Mouse (Mus musculus): Measurements from ENCODE around the gene Ano5.
A peak's percentile ranks its signal among the peaks of the same experiment; 100 is the strongest.

Ano5 gene

DNA sequence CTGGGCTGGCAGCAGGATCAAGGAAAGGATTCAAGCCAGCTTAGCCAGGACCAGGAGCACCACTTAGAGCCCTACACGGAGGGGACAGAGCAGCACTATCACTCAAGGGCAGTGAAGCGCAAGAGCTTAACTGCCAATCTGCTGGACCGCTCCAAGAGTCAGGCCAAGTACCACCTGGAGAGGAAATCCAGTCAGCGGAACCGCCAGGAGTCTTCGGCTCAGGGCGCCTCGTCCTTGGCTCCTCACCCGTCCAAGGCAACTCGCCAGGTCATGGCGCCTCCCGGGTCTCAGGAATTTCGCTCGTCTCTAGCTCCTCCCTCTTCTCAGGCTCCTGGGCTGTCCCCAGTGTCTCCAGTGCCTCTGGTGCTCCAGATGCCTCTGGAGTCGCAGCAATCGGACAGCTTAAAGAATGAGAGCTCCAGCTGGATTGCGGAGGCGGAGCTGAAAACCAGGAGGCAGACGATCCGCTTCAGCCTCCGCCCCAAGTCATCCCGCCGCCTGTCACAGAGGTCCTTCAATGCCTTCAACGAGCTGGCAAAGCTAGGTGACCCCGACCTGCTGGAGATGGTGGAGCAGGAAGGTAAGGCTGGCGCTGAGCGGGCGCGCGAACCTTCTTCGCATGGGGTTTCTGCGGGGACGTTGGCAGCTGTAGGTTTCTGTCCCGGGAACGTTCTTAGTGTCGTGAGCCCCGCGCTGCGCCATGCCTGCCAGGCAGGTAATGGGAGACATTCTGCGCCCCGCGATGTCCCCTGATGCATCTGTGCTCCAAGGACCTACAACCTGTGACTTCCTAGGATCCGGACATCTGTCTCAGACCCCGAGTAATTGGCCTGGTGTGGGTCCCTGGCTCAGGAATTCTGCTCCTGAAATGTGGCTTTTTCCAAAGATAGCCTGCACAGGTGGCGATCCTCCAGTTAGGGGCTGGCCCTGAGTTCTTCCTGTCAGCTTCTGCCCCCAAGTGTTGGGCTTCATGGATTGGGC is at the start of gene Ano5:
TSS of gene Ano5 (plus strand) at position 359 of the 981 bp plus-strand sequence.
- no peak for DNase-seq

DNA sequence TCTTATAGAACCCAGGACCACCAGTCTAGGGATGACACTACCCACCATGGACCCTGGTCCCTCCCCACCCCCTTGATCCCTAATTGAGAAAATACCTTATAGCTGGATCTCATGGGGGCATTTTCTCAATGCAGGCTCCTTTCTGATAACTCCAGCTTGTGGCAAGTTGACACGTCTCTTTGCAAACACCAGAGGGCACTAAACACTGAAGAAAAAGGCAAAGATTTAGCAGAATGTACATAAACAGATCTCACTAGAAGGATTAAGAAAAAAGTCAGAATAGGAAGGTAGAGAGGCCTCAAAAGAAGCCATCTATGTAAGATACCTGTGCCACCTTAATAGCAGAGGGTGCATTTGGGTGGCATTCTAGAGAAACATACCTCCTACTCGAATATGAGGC is 11.4 kb upstream of the Ano5 start:
- no peak for DNase-seq

DNA sequence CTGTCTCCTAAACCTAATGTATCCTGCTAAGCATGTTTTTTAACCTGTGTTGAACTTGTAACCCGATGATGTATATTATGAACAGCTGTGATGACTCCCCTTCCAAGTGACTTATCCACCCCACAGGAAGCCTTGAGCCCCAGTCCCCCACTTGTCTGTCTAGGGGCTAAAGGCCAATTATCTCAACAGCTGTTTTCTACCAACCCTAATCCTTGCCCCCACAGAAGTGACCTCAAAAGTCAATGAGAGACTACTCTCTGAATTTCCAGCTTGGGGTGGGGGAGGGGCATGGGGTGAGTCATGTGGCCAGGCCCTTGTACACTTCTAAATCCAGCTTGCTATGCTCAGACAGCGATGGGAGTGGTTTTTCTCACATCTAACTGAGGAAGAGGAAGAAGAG is 6.9 kb upstream of the Ano5 start:
- DNase-seq = no peak

DNA sequence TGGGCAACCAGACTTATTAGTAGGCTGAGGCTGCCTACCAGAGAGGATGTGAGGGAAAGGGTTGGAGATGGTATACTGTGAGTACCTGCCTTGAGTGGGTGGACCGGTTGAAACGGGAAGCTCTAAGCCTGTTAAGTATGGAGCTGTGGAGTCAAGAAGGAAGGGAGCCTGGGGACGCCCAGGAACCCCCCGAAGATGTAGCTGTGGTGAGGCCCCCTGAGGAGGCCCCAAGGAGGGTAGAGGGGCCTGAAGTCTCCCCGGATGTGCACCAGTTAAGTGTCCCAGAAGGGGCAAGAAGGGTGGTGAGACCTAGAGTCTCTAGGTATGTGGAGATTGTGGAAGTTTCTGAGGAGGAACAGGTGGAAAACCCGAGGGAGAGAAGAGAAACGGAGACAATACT is 682 bp upstream of the Ano5 start:
- DNase-seq = no peak

DNA sequence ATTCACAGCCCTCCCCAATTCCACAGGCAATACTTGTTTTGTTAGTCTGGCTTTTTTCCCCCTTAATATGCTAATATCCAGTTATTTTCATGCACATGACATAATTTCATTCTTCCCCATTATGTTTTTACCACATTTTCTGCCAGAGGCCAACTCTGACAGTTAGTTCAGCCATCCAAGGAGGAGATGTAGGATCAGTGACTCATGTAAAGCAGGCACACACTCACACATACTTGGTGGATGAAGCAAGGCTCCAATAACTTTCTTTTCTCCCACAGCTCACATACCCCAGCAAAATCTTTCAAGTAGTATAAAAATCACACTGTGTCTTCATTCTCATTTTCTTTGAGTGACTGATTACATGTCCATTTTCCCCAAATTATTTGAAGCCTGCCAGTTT is 28.5 kb downstream of the Ano5 start:
- DNase-seq = no peak

DNA sequence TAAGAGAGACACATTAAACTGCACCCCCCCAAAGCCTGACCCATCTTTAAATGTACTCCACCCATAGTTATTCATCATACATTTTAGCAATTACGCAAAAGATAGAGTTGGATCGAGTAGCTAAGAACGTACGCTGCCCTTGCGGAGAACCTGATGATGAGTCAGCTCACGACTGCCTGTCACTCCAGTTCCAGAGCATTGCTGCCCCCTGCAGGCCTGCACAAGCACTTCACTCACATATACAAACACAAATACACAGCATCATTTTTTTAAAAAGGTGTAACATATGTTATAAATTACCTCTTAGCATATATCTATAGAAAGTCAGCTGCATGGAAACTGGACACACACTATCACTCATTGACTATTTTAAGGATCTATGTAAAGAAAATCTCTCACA is 29.9 kb downstream of the Ano5 start:
- no peak for DNase-seq

DNA sequence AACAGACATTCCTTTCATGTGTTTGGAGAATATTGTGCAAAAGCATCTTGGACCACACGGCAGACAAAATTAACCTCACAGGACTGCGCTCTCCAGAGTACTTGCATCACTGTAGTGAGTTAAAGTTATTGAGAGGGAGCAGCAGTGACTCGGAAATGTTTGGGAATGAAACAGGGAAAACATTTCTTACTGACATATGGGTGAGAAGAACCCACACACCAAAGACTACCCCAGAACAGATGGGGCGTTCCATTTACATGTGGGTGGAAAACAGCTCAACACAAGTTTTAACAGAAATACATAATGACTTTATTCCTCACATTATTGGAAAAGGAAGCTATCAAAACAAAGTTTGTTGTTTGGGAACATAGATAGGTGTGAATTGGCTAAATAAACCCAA is 89.2 kb downstream of the Ano5 start:
- DNase-seq = no peak

DNA sequence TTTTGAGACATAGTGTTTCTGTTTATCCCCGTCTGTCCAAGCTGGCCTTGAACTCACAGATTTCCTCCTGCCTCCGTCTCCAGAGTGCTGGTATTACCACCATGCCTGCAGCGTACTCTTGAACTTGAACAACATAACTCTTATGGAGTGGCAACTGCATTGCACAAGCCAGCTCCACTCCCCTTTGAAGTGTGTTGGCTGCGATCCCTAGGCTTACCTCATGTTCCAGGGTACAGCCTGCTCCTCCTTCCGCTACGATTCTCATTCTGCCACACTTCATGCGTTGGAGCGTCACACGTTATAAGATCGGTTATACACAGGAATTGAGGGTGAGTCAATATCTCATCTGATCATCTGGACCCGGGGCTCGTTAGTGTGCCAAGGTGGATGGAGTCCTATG is 92.9 kb downstream of the Ano5 start:
- DNase-seq = no peak

DNA sequence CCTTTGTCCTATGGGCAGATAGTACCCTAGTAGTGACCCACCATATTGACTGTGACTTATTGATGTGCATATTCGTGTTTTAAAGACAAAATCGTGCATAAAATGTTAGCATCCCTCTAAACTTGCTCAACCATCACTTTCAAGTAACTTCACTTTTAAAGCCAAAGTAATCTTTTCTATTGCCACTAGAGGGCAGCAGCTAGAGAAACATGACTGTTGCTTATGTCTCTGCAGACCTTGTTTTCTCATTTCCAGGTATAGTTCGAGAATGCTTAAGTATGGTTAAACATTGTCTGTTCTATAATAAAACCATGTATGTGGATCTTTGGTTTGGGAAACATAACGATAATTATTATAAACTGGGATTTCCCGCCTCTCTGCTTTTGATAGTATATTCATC is 103.6 kb downstream of the Ano5 start:
- no peak for DNase-seq

DNA sequence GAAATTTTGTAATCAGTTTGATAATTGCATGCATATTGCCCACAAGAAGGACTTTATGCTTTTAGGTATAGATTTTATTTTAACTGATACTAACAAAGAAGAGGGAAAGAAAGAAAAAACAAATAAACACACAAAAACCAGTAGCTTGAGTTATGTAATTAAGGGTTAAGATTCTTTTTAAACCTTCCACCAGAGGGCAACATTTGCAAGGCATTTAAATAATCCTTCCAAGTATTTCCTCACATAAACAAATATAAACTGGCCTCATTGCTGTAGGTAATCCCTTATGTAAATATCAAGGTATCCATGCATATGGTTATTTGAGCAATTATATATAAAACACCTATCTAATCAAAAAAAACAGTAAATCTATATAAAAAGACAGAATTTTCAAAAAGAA is 107.1 kb downstream of the Ano5 start:
- no peak for DNase-seq

DNA sequence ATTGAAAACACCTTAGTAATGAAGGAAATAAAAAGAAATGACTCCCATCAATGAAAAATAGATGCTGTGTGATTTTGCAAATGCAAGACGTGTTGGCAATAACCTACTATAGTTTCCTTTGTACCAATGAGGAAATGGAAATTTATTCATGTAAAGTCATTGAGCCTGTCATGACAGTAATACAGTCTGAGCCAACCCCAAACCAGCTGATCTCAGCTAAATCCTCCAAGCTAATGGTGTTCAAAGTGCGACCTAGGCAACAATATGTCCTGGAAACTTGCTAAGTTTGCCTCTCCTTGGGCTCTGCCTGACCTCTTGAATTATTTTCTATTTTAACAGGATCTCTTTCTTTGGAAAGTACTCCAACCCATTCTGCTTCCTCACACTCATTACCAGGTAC is 107.6 kb downstream of the Ano5 start:
- no peak for DNase-seq

DNA sequence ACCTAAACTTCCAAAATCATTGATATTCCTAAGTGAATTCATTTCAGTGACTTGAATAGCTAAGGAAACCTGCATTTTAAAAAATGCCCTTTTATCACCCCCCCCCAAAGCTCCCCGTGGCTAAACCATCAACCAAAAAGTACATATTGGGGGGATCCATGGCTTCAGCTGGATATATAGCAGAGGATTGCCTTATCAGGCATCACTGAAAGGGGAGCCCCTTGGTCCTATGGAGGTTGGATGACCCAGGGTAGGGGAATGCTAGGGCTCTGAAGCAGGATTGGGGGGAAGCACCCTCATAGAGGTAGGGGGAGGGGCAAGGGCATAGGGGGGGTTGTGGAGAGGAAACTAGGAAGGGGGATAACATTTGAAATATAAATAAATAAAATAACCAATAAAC is 109.1 kb downstream of the Ano5 start:
- no peak for DNase-seq

DNA sequence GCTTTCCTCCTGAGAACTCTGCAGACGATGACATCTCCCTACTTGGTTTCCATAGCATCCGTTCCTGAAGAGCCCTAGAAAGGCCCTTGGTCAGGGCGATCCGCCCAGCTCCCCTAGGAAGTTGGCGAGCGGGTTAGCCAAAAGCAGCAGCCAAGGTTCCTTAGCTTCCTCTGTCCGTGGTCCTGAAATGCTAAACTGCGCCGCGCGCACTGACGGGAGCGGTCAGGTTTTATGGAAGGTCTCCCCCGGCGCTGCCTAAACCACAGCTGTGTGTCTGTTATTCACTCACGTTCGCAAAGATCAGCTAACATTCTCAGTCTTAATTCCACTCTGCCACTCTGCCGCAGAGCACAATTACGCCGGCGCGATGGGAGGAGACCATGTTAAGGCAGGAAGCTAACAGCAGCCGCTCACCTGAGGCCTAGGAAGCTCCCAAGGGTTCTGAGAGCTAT is 110.9 kb downstream of the Ano5 start, which contains the start of gene Slc17a6:
TSS of gene Slc17a6 (plus strand) at position 313 of the 452 bp plus-strand sequence.
- DNase-seq = peak; percentile 3

DNA sequence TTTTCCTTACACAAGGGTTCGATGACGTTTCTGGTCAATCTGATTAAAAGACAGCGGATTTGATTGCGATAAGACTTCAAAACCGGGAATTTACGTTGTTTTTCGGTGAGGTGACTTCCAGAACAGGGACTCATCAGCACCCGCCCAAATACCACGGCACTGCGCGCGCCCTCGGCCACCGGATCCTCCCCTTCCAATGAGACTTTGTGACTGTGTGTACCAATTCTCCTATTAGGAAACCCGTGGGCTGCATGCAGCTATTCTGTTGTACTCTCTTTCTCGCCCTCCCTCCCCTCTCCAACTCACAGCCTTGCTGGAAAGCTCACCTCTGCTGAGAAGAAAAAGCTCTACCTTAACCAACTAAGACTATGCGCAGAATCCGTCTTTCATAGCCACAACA is 111.4 kb downstream of the Ano5 start:
- DNase-seq = no peak

DNA sequence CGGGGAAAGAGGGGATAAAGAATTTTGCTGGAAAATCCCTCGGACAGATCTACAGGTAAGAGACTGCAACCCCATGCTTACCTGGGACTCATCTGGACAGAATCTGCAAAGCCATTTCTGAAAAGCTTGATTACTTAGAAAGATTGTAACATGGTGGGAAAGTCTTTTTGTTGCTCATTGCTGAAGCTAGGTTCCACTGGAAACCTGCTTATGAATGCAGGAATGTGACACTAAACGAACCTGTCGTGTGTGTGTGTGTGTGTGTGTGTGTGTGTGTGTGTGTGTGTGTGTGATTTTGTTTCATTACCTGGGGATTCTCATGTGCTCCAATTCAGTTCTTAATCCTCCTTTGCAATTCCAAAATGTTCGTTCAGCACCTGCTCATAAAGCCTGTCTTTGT is 111.8 kb downstream of the Ano5 start:
- no peak for DNase-seq

DNA sequence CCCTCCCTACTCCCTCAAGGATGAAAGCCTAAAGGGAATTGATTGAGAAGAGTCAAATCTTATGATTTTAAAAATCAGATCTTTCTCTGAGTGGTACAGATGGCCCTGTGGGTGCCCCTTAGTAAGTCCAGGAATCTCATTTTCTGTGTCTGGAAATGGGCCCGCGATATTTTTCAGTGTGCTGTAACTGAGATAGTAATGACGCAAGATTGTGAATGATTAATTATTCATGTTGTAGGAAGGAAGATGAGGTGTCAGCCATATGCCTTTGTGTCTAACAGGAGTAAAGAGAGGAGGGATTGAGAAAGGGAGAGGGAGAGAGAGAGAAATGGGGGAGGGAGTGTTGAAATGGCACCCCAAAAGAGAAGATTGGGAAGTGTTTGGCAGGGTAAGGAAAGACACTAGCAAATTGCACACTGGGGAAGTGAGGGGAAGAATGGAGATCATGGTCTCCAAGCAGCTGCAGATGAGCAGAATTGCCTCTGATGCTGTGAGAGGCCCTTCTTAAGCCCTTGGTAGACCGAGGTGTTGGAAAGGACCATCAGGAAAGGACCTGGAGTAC is 113.6 kb downstream of the Ano5 start:
- no peak for DNase-seq

DNA sequence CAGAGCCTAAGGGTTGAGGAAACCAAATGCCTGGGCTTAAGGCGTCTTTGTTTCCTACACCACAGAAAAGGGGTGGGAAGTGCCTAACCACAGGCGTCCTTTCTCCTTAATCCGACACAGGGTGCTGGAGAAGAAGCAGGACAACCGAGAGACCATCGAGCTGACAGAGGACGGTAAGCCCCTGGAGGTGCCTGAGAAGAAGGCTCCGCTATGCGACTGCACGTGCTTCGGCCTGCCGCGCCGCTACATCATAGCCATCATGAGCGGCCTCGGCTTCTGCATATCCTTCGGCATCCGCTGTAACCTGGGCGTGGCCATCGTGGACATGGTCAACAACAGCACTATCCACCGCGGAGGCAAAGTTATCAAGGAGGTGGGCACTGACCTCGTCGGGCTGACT is 114.3 kb downstream of the Ano5 start:
- DNase-seq = no peak

DNA sequence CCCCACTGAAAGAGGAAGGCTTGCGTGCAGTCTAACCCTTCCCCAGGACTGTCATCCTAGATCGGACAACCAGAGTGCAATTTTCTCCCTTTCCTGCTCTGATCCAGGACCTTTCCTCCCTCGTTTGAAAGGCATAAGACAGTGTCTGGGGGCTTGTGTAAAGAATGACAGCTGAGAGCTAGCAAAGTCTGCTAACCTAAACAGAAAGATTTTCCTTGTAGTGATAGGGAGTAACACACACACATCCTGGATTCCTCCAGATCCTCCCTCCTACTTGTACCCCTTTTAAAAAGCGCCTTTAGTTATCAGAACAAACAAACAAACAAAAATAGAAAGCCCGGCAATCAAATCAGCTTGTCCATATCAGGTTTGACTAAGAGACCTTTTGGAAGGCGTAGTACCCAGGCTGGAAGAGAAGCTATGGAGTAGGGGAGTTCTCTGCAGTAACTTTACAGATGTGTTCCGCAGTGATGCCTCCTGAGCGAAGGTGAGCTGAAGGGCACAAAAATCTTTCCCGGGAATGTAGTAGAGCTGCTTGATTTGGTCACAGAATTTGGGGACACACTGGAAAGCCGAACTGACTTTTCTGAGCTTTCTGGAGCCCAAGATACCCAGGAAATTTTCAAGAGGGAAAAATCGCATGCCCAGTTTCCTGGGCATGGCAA is 114.9 kb downstream of the Ano5 start:
- no peak for DNase-seq

DNA sequence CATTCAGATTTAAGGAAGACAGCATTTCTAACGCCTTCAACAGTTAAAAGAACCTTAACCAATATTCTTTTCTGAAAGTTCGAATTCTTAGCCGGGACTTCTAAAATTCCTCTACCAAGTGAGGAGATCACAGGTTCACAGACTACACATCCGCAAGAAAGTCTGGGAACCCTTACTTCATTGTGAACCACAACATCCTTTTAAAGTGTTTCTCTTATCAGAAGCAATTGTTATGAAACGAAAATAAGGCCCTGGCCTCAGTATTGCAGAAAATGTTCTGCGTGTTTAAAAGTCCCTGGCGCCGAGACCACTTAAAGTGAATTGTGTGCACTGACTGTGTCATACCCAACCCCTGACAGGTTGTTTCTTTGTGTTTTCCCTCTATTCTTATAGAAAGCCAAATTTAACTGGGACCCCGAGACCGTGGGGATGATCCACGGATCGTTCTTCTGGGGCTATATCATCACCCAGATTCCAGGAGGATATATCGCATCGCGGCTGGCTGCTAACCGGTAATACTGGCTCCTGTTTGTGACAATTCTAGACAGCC is 115.7 kb downstream of the Ano5 start:
- DNase-seq = no peak

DNA sequence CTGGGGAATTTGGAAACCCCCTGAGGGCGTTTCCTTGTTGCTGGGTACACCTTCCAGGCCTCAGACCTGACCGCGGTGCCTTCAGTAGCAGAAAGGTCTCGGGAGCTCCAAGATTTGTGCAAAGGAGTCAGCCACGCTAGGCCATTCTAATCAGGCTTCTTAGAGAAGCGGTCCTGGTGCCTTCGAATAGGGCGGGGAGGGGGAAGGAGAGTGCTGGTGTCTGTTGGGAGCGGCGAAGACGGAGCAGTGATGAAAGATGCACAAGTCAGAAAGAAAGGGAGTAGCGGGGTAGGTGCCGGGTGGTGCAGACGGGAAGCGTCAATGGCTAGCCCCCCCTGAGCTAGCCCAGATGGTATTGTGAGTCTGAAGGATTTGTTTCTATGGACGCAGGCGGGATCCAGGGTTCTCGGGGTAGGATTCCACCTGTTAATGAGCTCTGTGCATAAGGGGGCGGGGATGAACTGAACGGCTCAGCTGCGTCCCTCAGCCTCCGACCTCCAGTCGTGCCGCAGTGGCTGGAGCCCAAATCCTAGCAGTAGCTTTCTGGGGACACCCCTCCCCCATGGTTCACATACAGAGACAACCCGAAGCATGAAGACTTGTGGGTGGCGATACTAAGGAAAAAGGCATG is 116.3 kb downstream of the Ano5 start:
- no peak for DNase-seq

DNA sequence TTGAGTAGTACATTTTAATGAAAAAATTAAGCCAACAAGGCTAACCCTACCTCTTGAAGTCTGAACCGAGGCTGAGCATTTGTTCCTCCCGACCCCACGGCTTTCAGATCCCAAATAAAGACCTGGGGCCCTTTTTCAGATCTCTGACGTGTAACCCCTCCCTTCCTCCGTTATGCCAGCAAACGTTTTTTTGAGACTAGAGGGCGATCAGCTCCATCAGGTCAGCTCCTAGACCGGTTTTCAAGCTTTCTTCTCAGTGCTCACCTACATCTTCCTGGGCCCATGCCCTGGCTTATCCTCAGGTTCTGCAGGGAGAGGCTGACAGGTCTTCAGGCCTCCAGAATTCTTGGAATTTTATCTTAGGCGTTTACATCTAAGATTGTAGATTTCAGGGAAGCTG is 116.8 kb downstream of the Ano5 start:
- DNase-seq = no peak

DNA sequence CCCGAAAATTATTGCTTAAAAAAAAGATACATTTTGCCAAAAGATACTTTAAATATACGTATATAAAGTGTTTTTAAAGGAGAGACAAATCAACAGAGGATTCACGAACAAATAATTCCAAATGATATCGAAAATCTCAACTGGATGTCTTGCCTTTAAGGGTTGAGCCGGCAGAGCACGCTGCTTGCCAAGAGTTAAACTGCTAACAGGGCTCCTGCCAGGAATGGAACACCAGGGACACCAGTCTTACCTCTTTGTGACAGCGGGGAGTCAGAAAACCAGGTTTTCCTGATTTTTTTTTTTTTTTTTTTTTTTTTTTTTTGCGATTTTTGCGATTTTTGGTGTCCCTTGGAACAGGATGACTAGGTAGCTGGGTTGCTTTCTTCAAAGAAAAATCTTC is 117.5 kb downstream of the Ano5 start:
- DNase-seq = no peak

DNA sequence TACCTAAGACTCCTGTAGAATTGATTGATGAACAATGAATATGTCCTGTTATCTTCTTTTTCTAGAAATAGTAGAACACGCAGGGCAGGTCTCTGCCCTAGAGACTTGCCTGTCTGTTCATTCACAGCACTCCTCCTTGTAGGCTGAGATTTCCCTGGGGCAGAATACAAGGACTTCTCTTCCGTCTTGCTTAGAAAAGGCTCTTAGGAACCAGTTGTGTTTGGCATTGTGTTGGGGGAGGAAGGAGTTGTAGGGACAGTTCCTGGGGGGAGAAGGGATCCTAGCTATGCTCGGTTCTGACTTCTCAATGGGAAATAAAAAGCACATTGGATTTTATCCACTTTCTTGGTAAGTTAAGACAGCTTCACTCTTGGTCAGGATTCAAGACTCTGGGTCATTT is 118.4 kb downstream of the Ano5 start:
- DNase-seq = no peak
